Mouse (Mus musculus) erythroblast, adult 5-6 weeks (primary cell): ENCODE data around the gene Bcl3. TPM values are rescaled to one million over a fixed set of nuclear protein-coding genes. Genes with fewer than 3 reads are reported as not detected.
A peak's percentile ranks its signal among the peaks of the same experiment; 100 is the strongest.
"Not testable (repeated sequence)": the region's sequence is repeated elsewhere in the genome, so short reads cannot be mapped to it uniquely, and the experiment has no call there.

Experiments used
- ATAC-seq: replicated peaks from 2 replicates; pipeline ENCODE4 v1.8.0; 2016; ENCODE audit warnings: moderate number of reproducible peaks, mild to moderate bottlenecking, moderate TSS enrichment, inconsistent platforms; ENCODE audit not compliant: poor library complexity, low FRiP score, severe bottlenecking
- total RNA-seq, 2 experiments: library from RNA; stranded (forward) in 1 of 2; stranded (reverse) in 1 of 2; fragments of 150-400 nt in 1 of 2; fragments of 200-764, 138-1000 nt in 1 of 2; gene quantifications; 2 replicates each; pipeline versions ENCODE4 v1.2.3 to v1.2.4; 2015 to 2017; ENCODE audit warnings: low replicate concordance in 2 of 2

Gene Bcl3
- total RNA-seq, 2 experiments from 2014 or later, result 1.5 TPM; not detected in 1

GRCm38 (mm10) chr7:19813161-19813560 is 9.4 kb downstream of the Bcl3 start:
- no peak for ATAC-seq

- ATAC-seq, result no peak
These were observed 11.5 kb downstream of the Bcl3 start for GRCm38 (mm10) chr7:19811114-19811513.

- ATAC-seq, result no peak
These were observed 13.2 kb downstream of the Bcl3 start for GRCm38 (mm10) chr7:19809369-19809768.

DNA sequence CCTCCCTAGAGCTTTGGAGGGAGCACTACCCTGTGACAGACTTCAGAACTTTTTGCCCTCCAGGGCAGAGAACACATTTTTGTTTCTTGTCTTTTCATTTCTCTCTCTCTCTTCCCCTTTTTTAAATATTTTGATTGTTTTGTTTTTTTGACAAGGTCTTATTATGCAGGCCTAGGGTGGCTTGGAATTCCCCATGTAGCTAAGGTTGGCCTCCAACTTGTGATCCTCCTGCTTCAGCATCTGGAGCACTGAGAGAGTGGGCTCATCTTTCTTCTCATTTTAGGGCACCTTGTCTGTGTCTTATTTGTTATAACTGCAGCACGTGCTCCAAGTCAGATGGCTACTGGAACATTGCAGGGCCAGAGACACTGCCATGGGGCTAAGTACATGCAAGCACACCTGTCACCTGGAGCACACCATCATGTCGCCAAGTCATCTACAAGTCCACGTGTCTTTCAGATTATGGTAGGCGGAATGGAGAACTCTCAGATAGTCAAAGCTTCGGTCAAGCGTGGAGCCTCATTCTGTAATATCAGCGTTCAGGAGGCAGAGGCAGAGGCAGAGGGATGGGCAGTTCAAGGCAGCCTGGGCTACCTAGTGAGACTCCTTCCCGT is 16.1 kb downstream of the Bcl3 start:
- ATAC-seq, result no peak

DNA sequence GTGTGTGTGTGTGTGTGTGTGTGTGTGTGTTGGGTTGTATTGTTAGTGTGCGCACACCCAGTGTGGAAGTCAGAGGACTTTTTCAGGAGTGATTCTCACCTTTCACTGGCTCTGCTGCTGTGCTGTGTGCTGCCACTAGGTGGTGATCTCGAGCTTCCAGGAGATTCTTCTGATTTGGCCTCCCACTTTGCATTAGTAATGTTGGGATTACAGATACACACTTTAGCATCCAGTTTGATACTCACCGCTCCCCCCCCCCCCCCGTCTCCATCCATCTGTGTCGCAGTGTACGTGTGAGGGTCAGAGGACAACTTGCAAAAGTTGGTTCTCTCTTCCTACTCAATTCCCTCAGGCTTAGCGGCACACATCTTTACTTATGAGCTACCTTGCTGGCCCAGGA is 19.6 kb downstream of the Bcl3 start:
- peak; percentile 57 for ATAC-seq

DNA sequence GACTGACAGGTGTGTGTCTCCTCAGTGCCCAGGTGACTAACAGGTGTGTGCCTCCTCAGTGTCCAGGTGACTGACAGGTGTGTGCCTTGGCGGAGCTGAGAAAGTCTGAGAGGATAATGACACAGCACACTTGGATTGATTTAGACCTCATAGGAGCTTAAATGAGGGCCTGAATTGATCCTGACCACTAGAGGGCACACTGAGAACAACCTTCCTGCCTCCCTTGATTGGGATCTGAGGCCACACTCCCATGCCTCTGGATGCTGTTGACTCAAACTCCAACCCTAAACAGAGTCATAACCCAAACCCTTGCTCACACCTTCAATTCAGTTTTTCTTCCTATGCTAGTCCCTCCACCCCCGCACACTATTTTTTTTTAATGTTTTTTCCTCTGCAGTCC is 21.8 kb downstream of the Bcl3 start:
- no peak for ATAC-seq

GRCm38 (mm10) chr7:19796697-19797588 is 25.6 kb downstream of the Bcl3 start, which contains the start of gene Cblc:
Gene Cblc, minus strand, starts transcription at chr7:19796809.
- ATAC-seq, result peak; percentile 85

- no peak for ATAC-seq
These were observed 26.3 kb downstream of the Bcl3 start for GRCm38 (mm10) chr7:19796254-19796653.

DNA sequence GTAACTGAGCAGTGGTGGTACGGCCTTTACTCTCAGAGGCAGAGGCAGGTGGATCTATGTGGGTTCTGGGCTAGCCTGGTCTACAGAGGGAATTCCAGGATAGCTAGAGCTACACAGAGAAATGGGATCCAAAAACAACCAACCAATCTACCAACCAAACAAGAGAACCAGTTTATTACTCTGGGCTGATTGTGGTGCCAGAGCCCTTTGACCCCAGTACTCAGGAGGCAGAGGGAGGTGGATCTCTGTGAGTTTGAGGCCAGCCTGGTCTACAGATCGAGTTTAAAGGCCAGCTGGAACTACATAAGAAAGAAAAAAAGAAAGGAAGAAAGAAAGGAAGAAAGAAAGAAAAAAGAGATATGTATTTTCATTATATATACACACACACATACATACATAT is 27.3 kb downstream of the Bcl3 start:
- ATAC-seq, result no peak

DNA sequence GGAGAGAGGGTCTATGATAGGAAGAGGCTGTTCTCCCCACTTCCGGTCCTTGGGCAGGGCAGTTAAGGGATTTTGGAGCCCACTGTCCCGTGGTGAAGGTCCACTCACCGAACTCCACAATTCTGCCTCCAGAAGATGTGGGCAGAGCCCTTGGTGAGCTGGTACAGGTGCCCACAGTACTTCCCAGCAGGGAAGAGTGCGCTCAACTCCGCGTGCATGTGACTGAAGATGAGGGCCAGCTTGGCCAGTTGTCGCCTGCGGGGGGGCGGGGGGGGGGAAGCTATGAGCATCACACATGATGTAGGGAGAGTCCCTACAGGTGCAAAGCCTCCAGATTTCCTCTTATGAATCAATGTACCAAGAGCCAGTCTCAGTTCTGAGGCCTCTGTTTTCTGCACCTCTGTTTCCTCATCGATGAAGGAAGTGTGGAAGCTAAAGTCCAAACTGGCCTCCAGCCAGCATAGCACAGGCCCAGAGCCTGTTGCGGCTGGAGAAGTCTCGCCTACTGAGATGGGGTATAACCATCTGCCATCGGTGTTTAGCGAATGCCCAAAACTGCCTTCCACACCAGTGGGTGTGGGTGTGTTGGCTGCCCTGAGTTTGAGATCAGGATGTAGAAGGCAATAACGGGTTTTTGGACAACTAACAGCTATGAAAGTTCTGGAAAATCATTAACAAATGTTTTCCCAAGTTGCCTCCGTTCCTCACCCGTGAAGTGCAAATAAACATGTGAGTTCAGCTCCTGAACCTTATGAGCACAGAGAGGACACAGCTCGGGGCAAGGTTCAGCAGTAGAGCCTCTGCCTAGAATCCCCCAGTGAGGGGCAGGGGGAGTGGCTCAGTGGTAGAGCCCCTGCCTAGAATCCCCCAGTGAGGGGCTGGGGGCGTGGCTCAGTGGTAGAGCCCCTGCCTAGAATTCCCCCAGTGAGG is 29.6 kb downstream of the Bcl3 start:
- ATAC-seq, result no peak

- ATAC-seq, result not testable (repeated sequence)
These were observed 31.1 kb downstream of the Bcl3 start for GRCm38 (mm10) chr7:19791504-19791903.

- peak; percentile 88 for ATAC-seq
These were observed 32.6 kb downstream of the Bcl3 start for GRCm38 (mm10) chr7:19789904-19790347.

- no peak for ATAC-seq
These were observed 36.6 kb downstream of the Bcl3 start for GRCm38 (mm10) chr7:19785874-19786458.

- ATAC-seq, result 0 out of 2 replicates have a peak, but pooled peaks have one; percentile 65
These were observed 37.6 kb downstream of the Bcl3 start for GRCm38 (mm10) chr7:19784764-19785535.

DNA sequence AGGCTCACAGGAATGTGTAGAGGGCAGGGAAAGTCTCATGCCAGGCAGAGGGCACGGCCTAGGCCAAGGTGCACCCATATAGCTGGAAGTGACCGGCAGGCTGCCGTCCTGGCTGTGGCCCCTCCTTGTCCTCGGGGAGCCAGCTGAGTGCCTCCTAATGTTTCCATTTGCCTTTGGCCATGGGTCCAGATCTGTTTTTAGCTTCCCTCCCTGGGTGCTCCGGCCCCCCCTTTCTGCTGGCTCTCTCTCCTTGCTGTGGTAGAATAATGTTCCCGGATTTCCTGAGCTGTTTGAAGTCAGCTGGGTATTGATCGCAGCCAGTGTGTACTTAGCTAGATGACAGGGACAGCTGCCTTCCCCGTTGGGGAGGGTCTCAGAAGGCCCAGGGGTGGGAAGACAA is 38.9 kb downstream of the Bcl3 start:
- ATAC-seq, result no peak

- ATAC-seq, result no peak
These were observed 39.9 kb downstream of the Bcl3 start for GRCm38 (mm10) chr7:19782645-19783044.

- ATAC-seq, result no peak
These were observed 40.8 kb downstream of the Bcl3 start for GRCm38 (mm10) chr7:19781741-19782140.

DNA sequence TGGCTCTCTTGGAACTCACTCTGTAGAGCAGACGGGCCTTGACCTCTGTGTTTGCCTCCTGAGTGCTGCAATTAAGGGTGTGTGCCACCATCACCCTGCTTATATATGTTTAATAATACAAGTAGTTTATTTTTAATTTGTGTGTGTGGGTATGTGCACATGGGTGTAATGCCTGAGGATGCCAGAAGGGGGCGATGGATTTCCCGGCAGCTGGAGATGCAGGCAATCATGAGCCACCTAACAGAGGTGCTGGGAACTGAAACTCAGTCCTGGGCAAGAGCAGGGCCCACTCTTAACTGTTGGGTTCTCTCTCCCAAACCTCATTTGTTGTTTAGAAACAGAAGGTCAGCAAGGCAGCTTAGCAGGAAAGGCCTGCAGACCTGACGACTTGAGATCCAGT is 42.7 kb downstream of the Bcl3 start:
- ATAC-seq, result no peak

DNA sequence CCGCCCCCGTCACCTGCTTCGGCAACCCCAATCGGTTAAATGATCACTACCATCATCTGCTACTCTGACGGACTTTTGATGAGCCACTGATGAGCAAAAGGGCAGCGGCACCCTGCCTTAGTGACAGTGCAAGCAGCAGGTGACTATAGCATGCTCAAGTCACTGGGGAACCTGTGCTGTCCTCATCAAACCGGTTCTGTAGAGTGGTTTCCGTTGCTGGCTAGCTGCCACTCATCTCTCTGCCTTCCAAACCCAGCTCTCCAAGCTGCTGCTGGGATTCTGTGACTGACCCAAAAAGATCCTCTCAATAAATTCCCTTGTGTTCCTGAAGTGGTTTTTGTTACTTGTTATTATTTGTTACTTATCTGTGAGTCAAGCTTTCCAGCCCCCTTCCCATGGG is 43.9 kb downstream of the Bcl3 start:
- no peak for ATAC-seq
